Mouse (Mus musculus): ENCODE data around the gene Tnks1bp1. TPM values are rescaled to one million over a fixed set of nuclear protein-coding genes. Genes with fewer than 3 reads are reported as not detected.

Gene Tnks1bp1
- total RNA-seq, 4 experiments from 2014 or later, result 160 to 169 (median 163) TPM

GRCm38 (mm10) chr2:85038336-85038735, 9.5 kb upstream of the Tnks1bp1 start:
- DNase-seq (ENCODE audit: low spot score in 2 of 2), result no peak

DNA sequence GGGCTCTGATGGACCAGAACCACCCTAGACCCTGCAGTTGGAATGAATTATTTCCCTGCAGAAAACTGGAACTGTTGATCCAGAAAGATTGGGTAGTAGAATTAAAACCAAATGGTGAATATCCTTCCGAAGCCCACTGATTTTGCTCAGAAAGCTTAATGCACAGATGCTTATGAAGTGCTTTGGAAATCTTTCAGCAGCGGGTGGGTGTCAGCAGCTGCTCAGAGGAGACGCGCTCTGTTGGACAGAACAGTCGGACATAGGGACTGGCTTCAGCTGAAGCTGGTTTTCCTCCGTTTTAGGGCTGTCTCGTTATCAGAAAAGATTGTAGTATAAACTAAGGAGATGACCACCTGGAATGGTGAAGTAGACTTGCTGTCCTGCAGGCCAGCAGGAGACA, 4.2 kb upstream of the Tnks1bp1 start:
- DNase-seq (ENCODE audit: low spot score in 2 of 2), result peak in 1 of 2 experiments; percentile 55

DNA sequence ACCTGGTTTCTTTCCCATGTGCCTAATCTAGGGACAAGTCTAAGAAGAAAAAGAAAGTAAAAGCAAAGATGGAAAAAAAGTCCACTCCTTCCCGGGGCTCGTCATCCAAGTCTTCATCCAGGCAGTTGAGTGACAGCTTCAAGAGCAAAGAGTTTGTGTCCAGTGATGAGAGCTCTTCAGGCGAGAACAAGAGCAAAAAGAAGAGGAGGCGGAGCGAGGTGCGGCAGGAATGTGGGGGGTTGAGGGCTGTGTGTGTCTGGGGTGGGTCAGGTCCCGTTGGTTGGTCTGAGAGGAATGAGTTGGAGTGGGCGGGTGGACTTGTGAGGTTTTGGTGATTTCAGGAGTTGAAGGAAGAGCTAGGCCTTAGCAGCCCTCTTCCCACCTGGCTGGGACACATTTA, 1.6 kb upstream of the Tnks1bp1 start:
- no peak for DNase-seq (ENCODE audit: low spot score in 2 of 2)

DNA sequence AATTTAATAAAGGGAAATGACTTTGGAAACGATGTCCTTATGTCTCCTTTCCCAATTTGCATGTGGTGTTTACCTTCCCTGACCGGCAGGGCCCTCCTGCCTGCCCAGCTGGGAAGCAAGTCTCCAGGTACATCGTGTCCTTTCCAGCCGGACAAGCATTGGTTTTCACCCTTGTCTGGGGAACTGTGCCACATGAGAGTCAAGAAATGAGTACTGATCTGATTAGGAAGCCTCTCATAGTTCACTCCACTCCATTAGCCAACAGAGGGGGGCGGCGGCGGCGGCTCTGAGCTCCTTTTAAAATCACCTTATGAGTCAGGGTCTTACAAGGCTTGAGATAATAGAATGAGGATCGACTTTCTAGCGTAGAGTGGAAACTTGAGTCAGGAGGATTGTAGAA, 741 bp upstream of the Tnks1bp1 start:
- no peak for DNase-seq (ENCODE audit: low spot score in 2 of 2)

GRCm38 (mm10) chr2:85048168-85048751, 438 bp downstream of the Tnks1bp1 start:
- peak; percentile 65 to 71 for DNase-seq (ENCODE audit: low spot score in 2 of 2)

- DNase-seq (ENCODE audit: low spot score in 2 of 2), result no peak
Measured at GRCm38 (mm10) chr2:85049277-85049676, 1.5 kb downstream of the Tnks1bp1 start.

GRCm38 (mm10) chr2:85050001-85050634, 2.3 kb downstream of the Tnks1bp1 start:
- no peak for DNase-seq (ENCODE audit: low spot score in 2 of 2)

DNA sequence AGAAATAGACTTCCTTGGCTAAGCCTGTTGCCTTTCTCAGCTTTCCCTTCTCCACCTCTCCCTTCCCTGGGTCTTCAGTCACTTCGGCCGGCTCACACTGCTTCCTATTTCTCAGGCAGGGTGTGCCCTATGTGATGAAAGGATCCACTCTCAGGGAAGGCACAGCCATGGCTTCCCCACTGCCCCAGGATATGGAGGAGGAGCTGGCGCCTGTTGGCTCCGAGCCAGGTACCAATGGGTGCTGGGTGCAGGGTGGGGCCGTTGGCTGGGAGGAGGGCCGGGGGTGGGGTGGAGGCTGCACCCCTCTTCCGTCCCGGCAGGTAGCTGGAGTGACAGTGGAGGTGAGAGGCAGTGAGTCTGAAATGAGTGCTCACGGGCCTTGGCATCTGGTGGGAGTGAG, 2.9 kb downstream of the Tnks1bp1 start:
- DNase-seq (ENCODE audit: low spot score in 2 of 2), result no peak

DNA sequence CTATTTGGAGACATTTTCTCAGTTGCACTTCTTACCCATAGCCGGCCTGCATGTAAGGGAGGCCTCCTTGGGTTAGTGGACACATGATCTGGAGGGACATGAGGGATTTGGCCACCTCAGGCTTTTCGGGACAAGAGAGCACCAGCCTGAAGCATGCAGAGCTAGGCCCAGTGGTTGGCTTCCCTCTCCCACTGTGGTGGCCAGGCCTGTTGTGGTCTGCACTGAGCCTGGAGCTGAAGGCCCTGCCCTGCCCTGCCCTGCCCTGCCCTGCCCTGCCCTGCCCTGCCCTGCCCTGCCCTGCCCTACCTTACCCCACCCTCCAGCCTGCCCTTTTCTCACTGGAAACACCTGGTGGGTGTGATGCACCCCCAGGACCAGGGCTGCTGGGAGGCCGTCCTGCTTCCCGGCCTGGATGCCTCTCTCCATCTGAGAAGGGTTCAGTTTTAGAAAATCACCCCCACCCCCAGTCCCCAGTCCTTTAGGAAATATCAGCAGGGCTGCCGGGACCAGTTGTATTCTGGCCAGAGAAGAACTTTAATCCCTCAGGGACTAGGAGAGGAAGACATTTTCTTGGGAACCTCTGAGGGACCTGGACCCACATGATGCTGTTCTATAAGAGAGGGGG, 5.5 kb downstream of the Tnks1bp1 start:
- DNase-seq (ENCODE audit: low spot score in 2 of 2), result no peak

GRCm38 (mm10) chr2:85056711-85057110, 8.9 kb downstream of the Tnks1bp1 start:
- no peak for DNase-seq (ENCODE audit: low spot score in 2 of 2)

GRCm38 (mm10) chr2:85059677-85060076, 11.9 kb downstream of the Tnks1bp1 start:
- no peak for DNase-seq (ENCODE audit: low spot score in 2 of 2)

- no peak for DNase-seq (ENCODE audit: low spot score in 2 of 2)
Measured at GRCm38 (mm10) chr2:85060591-85061060, 12.8 kb downstream of the Tnks1bp1 start.

- DNase-seq (ENCODE audit: low spot score in 2 of 2), result no peak
Measured at GRCm38 (mm10) chr2:85061107-85061541, 13.3 kb downstream of the Tnks1bp1 start.

DNA sequence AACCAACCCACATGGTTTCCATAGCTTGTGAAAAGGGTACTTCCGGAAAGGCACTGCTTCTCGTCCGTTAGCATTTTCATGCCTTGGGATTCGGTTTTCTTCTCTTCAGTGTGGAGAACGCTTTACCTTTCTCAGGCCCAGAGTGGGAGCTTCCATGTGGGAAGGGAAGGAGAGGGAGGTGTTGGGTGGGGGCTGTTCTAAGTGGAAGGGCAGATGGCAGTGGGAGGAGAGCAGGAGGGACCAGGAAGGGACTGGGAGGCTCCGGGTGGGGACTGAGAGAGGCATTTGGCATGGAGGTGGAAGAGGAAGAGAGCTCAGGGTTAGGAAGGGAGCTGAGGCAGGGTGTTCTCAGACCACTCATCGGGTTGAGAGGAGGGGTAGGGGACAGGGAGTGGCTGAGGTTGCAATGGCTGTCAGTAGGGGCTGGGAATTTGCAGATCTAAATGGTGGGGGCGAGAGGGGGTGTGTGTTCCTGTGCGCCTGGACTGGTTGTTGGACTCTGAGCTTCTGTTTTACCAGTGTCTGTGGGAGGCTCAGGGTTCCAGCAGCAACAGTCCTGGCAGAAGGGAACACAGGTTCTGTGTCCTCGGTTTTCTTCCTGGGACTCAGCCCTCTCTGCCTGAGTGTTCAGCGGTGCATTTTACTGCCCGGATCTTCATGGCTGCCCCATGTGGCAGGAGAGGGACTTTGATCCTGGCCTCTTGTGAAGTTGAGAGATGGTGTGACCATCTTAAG, 17.5 kb downstream of the Tnks1bp1 start:
- DNase-seq (ENCODE audit: low spot score in 2 of 2), result peak in 1 of 2 experiments; percentile 61

- DNase-seq (ENCODE audit: low spot score in 2 of 2), result no peak
Measured at GRCm38 (mm10) chr2:85066937-85067336, 19.1 kb downstream of the Tnks1bp1 start.

- no peak for DNase-seq (ENCODE audit: low spot score in 2 of 2)
Measured at GRCm38 (mm10) chr2:85067903-85068625, 20.2 kb downstream of the Tnks1bp1 start.

DNA sequence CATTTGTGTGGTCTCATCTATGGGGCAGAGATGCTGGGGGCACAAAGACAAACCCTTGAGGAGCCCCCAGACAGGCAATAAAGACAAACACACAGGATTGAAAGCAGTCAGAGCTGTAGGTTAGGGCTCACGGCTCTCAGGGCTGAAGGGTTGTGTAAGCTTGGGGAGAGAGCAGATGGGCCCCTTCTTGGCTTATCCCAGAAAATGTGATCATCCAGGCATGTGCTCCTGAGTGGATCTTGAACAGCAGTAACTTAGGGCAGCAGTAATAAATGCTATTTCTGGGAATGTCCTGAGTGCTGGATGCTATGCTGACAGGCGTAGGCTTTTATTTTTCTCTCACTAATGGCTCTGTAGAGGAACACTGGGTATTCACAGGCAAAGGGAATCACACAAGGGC, 20.8 kb downstream of the Tnks1bp1 start:
- no peak for DNase-seq (ENCODE audit: low spot score in 2 of 2)

DNA sequence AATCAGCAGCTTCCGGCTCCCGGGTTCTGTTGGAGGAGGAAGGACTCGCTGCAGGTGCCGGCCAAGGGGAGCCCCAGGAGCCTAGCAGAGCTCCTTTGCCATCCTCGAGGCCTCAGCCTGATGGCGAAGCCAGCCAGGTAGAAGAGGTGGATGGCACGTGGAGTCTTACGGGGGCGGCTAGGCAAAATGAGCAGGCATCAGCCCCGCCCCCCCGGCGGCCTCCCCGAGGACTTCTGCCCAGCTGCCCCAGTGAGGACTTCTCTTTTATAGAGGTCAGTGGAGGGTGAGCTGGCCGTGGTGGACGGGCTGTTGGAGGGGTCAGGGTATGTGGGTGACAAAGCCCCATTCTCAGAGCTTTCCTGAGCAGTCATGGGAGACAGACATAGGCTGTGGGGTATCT, 22.3 kb downstream of the Tnks1bp1 start:
- DNase-seq (ENCODE audit: low spot score in 2 of 2), result no peak

DNA sequence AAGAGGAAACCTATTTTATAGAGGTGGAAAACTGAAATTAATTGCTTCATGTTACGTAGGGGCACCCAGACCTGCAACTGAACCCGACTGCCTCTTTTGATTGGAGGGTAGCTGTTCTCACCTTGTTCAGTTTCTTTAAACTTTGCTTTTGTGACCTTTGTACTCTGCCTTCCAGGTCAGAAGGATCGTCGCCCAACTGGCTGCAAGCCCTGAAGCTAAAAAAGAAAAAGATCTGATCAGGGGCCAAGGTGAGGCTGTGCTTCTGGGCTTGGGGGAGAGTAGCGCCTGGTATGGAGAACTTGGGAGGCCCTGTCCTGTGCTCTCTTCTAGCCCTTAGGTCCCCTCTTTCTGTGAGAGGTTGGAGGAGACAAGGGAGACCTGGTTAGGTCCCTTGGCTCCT, 24.1 kb downstream of the Tnks1bp1 start:
- no peak for DNase-seq (ENCODE audit: low spot score in 2 of 2)

- DNase-seq (ENCODE audit: low spot score in 2 of 2), result no peak
Measured at GRCm38 (mm10) chr2:85073751-85074150, 25.9 kb downstream of the Tnks1bp1 start.

Data from layer of hippocampus, adult 8-10 months (tissue).